In the genomic region with DNA sequence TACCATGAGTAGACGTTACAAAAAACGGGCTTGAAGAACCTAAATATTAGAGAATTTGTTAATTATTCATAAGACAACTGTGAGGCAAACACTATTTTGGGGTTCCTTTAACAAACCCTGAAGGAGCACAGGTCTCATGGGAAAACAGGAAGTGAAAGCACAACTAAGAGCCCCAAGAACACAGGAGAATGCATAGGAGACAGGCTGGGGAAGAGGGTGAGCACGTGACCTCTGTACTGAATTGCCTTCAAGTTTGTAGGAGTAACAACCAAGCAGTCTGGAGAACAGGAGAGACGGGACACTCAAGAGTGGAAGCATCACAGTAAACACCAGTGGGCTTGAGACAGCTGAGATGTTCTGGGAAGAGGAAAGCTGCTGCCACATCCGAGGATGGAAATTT, we compare ENCODE assay signal across 26 mouse cellular contexts. TPM values are rescaled to one million over a fixed set of nuclear protein-coding genes. Genes with fewer than 3 reads are reported as not detected.
"Had no signal": no experiment of that assay in that cellular context is flagged by ENCODE, and none has a peak within 500 bp of the region (broad histone marks: within the 10 kb centered on the region; RNA-seq: fewer than 3 reads in every experiment).

No protein-coding gene starts in this region.

- H3K36me3 ChIP-seq: limb, embryonic 12.5 days; limb, embryonic 15.5 days; midbrain, embryonic 13.5 days; neural tube, embryonic 12.5 days; stomach, embryonic 15.5 days had no signal

- DNase-seq: kidney, adult 18-20 months; kidney, postnatal 25 days; layer of hippocampus, adult 9-11 months; layer of hippocampus, postnatal 36 days; left cerebral cortex, postnatal 4 days; liver, postnatal 0 days; lung, embryonic 14.5 days; lung, postnatal 10 days; lung, postnatal 36 days; retina, postnatal 1 day; right cerebral cortex, postnatal 25 days; spleen, adult 18-20 months; thymus, adult 18-20 months; thymus, postnatal 36 days had no signal

- H3K4me1 ChIP-seq: limb, embryonic 12.5 days; limb, embryonic 15.5 days; midbrain, embryonic 13.5 days; neural tube, embryonic 12.5 days; stomach, embryonic 15.5 days had no signal

- H3K9ac ChIP-seq: limb, embryonic 12.5 days; limb, embryonic 15.5 days; liver, embryonic 14.5 days; liver, postnatal 0 days; lung, embryonic 14.5 days; midbrain, embryonic 13.5 days; neural tube, embryonic 12.5 days; stomach, embryonic 15.5 days had no signal

- ATAC-seq: liver, postnatal 0 days; midbrain, embryonic 13.5 days; midbrain, embryonic 16.5 days had no signal

- H3K27ac ChIP-seq: kidney, postnatal 0 days; layer of hippocampus, adult 2 months; left cerebral cortex, adult 2 months; limb, embryonic 12.5 days; limb, embryonic 15.5 days; liver, embryonic 14.5 days; midbrain, embryonic 13.5 days; neural tube, embryonic 12.5 days; stomach, embryonic 15.5 days had no signal

- H3K9me3 ChIP-seq: limb, embryonic 12.5 days; limb, embryonic 15.5 days; midbrain, embryonic 13.5 days; neural tube, embryonic 12.5 days; stomach, embryonic 15.5 days had no signal

- H3K4me2 ChIP-seq: limb, embryonic 12.5 days; limb, embryonic 15.5 days; liver, embryonic 11.5 days; lung, embryonic 14.5 days; midbrain, embryonic 13.5 days; neural tube, embryonic 12.5 days; stomach, embryonic 15.5 days had no signal

- H3K4me3 ChIP-seq: layer of hippocampus, adult 2 months; left cerebral cortex, adult 2 months; limb, embryonic 12.5 days; limb, embryonic 15.5 days; midbrain, embryonic 13.5 days; neural tube, embryonic 12.5 days; stomach, embryonic 15.5 days had no signal

- H3K27me3 ChIP-seq: limb, embryonic 12.5 days; limb, embryonic 15.5 days; midbrain, embryonic 13.5 days; neural tube, embryonic 12.5 days; stomach, embryonic 15.5 days had no signal

RNA-seq across cellular contexts. Expression of gene Shroom3, which starts 16.4 kb away (rescaled TPM):
- total RNA-seq: neutrophil, adult 5-6 weeks had no signal
